Mouse (Mus musculus) forebrain, embryonic 13.5 days (tissue): ENCODE results near the gene Ghr. TPM values are rescaled to one million over a fixed set of nuclear protein-coding genes. Genes with fewer than 3 reads are reported as not detected.

Experiments
- ATAC-seq: fragments of 200-750 bp; cut with Nextera tagmentation; 2 replicates; pipeline ENCODE4 v1.8.0; 2017
- H3K27ac ChIP-seq: fragments of 300-500 bp; sonication (generic); 2 replicates; pipeline ENCODE4 v1.5.1; 2015; ENCODE audit warnings: inconsistent platforms, mild to moderate bottlenecking, moderate library complexity
- H3K27me3 ChIP-seq: fragments of 300-500 bp; sonication (generic); 2 replicates; pipeline ENCODE4 v1.6.1; 2015; ENCODE audit warnings: mild to moderate bottlenecking, inconsistent platforms
- H3K36me3 ChIP-seq: fragments of 300-500 bp; sonication (generic); 2 replicates; pipeline ENCODE4 v1.6.1; 2015; ENCODE audit warnings: mild to moderate bottlenecking, inconsistent platforms; ENCODE audit not compliant: poor library complexity, severe bottlenecking
- H3K4me1 ChIP-seq: fragments of 300-500 bp; sonication (generic); 2 replicates; pipeline ENCODE4 v1.6.1; 2015; ENCODE audit warnings: inconsistent platforms
- H3K4me2 ChIP-seq: fragments of 300-500 bp; sonication (generic); 2 replicates; pipeline ENCODE4 v1.6.1; 2015; ENCODE audit warnings: inconsistent platforms, mild to moderate bottlenecking, moderate library complexity
- H3K4me3 ChIP-seq: fragments of 300-500 bp; sonication (generic); 2 replicates; pipeline ENCODE4 v1.5.1; 2015; ENCODE audit warnings: mild to moderate bottlenecking, inconsistent platforms
- H3K9ac ChIP-seq: fragments of 300-500 bp; sonication (generic); 2 replicates; pipeline ENCODE4 v1.6.1; 2015; ENCODE audit warnings: mild to moderate bottlenecking, inconsistent platforms
- H3K9me3 ChIP-seq: fragments of 300-500 bp; sonication (generic); replicated peaks from 2 replicates; pipeline ENCODE4 v1.6.1; 2016; ENCODE audit warnings: inconsistent platforms
- whole genome bisulfite sequencing: fragments of 180-500 bp; shearing (Covaris S2); methylation state at CpG from one replicate; pipeline ENCODE4 v1.1.7; 2015; 5-methylcytosine and 5-hydroxymethylcytosine counted together
- polyA plus RNA-seq: library from polyadenylated mRNA; unstranded; fragments of >200 nt; fragmentation: Nextera tagmentation; extraction: Ambion mirVana; gene quantifications from 2 replicates; pipeline ENCODE4 v1.2.1, GENCODE M21; 2015

Gene Ghr
- polyA plus RNA-seq, 1 experiment from 2014 or later: 4.1 TPM

GRCm38 (mm10) chr15:3341806-3342582 is 241.3 kb downstream of the Ghr start:
- Histone ChIP-seq H3K27me3 (no peaks in the 10 kb centered on the region), H3K36me3 (no peaks in the 10 kb centered on the region), H3K4me1 (no peaks in the 10 kb centered on the region), H3K9ac (no peak overlapping the region), H3K27ac (no peak overlapping the region), H3K9me3 (peaks cover 4% of the 10 kb centered on the region; the same call in 1 of the 2 replicates), H3K4me3 (no peak overlapping the region), H3K4me2 (no peak overlapping the region)
- ATAC-seq: no peak
- 89% methylated on average over 4 of the region's 4 CpGs for WGBS

DNA sequence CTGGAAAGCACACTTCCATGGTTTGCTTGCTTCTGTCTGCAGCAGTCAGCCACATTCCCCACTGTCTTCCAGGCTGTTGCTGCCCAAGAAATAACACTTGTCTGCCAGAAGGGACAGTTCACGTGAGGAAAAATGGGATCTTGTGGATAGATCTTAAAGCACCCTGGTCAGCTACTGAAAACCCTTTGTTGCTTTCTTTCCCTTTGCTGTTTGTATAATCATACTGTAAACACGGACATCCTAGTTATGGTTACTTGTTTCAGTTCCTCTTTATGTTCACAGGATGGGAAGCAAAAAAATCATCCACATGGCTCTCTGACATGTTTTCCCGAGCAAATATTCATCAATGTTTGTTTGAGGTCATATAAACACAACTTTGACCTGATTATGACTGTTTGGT is 243.4 kb downstream of the Ghr start:
- H3K4me3 ChIP-seq: no peak overlapping the region
- no peaks in the 10 kb centered on the region for H3K4me1 ChIP-seq
- no peaks in the 10 kb centered on the region for H3K36me3 ChIP-seq
- H3K27me3 ChIP-seq: no peaks in the 10 kb centered on the region
- WGBS: 87% methylated on average over 3 of the region's 3 CpGs
- no peak overlapping the region for H3K4me2 ChIP-seq
- H3K9ac ChIP-seq: no peak overlapping the region
- H3K9me3 ChIP-seq: peaks cover 5% of the 10 kb centered on the region; the same call in 1 of the 2 replicates
- no peak for ATAC-seq
- H3K27ac ChIP-seq: no peak overlapping the region

GRCm38 (mm10) chr15:3332517-3332916 is 250.8 kb downstream of the Ghr start:
- no peaks in the 10 kb centered on the region for H3K4me1 ChIP-seq
- no peaks in the 10 kb centered on the region for H3K36me3 ChIP-seq
- H3K9me3 ChIP-seq: peaks cover 5% of the 10 kb centered on the region; the same call in 1 of the 2 replicates
- H3K27me3 ChIP-seq: no peaks in the 10 kb centered on the region
- H3K4me2 ChIP-seq: no peak overlapping the region
- ATAC-seq: no peak
- WGBS: 92% methylated on average over 4 of the region's 4 CpGs
- no peak overlapping the region for H3K27ac ChIP-seq
- H3K9ac ChIP-seq: no peak overlapping the region
- no peak overlapping the region for H3K4me3 ChIP-seq

DNA sequence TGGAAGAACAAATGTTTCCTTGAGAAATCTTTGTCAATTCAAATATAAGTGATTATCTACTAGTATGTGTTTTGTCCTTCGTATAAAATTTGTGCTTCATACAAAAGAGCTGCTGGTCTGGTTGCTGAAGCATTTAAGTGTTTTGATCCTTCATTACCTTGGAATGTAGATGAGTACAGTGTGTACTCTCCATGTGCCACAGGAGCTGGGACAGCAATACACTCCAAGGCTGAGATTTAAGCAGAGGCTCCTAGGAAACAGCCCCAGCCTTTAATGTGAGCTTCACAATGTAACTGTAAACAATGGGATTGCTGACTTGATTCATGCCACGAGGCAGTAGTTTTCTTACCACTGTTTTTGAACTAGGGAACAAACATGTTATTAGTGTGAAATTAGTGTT is 251.5 kb downstream of the Ghr start:
- no peak overlapping the region for H3K4me3 ChIP-seq
- H3K27ac ChIP-seq: no peak overlapping the region
- no peaks in the 10 kb centered on the region for H3K9me3 ChIP-seq
- no peaks in the 10 kb centered on the region for H3K27me3 ChIP-seq
- H3K4me2 ChIP-seq: no peak overlapping the region
- WGBS: 67% methylated on average over 2 of the region's 2 CpGs
- no peaks in the 10 kb centered on the region for H3K36me3 ChIP-seq
- no peak for ATAC-seq
- H3K9ac ChIP-seq: no peak overlapping the region
- no peaks in the 10 kb centered on the region for H3K4me1 ChIP-seq

- WGBS: 57% methylated on average over 1 of the region's 1 CpGs
- Histone ChIP-seq H3K27me3 (no peaks in the 10 kb centered on the region), H3K4me2 (no peak overlapping the region), H3K4me1 (no peaks in the 10 kb centered on the region), H3K9me3 (no peaks in the 10 kb centered on the region), H3K27ac (no peak overlapping the region), H3K36me3 (no peaks in the 10 kb centered on the region), H3K4me3 (no peak overlapping the region), H3K9ac (no peak overlapping the region)
- no peak for ATAC-seq
Observed at GRCm38 (mm10) chr15:3330291-3330690, 253.0 kb downstream of the Ghr start.

DNA sequence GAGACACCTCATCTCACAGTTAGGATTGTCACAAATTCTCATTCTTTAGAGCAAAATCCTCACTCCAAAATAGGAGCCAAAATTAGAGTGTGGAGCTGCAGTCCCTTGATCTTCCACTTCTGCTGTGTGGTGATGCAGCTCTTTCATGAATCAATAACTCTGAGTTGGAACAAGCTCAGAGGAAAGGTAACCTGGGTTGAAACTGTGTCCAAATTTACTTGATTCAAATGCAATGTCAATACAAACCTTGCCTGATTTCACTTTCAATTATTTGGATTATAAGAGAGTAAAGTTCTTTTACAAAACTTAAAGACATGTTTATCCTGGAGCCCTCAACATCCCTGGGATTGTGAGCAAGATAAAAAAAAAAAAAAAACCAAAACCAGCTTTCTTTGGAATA is 260.3 kb downstream of the Ghr start:
- Histone ChIP-seq H3K9me3 (no peaks in the 10 kb centered on the region), H3K4me2 (no peak overlapping the region), H3K9ac (no peak overlapping the region), H3K27ac (no peak overlapping the region), H3K36me3 (no peaks in the 10 kb centered on the region), H3K27me3 (no peaks in the 10 kb centered on the region), H3K4me1 (no peaks in the 10 kb centered on the region), H3K4me3 (no peak overlapping the region)
- no peak for ATAC-seq

- no peaks in the 10 kb centered on the region for H3K9me3 ChIP-seq
- no peaks in the 10 kb centered on the region for H3K27me3 ChIP-seq
- H3K36me3 ChIP-seq: no peaks in the 10 kb centered on the region
- H3K9ac ChIP-seq: no peak overlapping the region
- no peak for ATAC-seq
- no peak overlapping the region for H3K27ac ChIP-seq
- no peak overlapping the region for H3K4me2 ChIP-seq
- H3K4me1 ChIP-seq: no peaks in the 10 kb centered on the region
- WGBS: 85% methylated on average over 9 of the region's 9 CpGs
- H3K4me3 ChIP-seq: no peak overlapping the region
Observed at GRCm38 (mm10) chr15:3319929-3320328, 263.4 kb downstream of the Ghr start.

GRCm38 (mm10) chr15:3316617-3317016 is 266.7 kb downstream of the Ghr start:
- no peaks in the 10 kb centered on the region for H3K27me3 ChIP-seq
- no peaks in the 10 kb centered on the region for H3K9me3 ChIP-seq
- H3K4me1 ChIP-seq: no peaks in the 10 kb centered on the region
- WGBS: 78% methylated on average over 2 of the region's 2 CpGs
- no peak overlapping the region for H3K9ac ChIP-seq
- H3K27ac ChIP-seq: no peak overlapping the region
- no peak for ATAC-seq
- H3K36me3 ChIP-seq: no peaks in the 10 kb centered on the region
- no peak overlapping the region for H3K4me2 ChIP-seq
- no peak overlapping the region for H3K4me3 ChIP-seq

DNA sequence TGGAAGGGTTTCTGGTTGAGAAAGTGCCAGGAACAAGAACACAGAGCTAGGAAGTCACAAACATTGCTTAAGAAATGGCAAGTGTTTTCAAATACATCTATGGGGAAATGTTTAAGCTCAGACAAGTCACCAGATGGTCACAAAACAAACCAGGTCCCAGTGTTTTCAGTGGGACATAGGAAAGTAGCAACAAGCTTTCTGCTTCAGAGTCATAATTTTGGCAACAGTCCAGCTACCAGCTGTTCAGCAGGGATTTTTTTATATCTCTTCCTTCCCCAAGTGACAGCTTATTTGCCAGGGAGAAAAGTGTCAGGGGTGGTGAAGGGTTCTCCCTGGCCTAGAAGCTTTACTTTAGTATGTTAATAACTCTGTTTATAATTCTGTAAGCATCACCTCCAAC is 270.4 kb downstream of the Ghr start:
- Histone ChIP-seq H3K4me1 (no peaks in the 10 kb centered on the region), H3K36me3 (no peaks in the 10 kb centered on the region), H3K27ac (no peak overlapping the region), H3K4me3 (no peak overlapping the region), H3K4me2 (no peak overlapping the region), H3K9ac (no peak overlapping the region), H3K9me3 (no peaks in the 10 kb centered on the region), H3K27me3 (no peaks in the 10 kb centered on the region)
- no peak for ATAC-seq

GRCm38 (mm10) chr15:3309856-3310255 is 273.4 kb downstream of the Ghr start:
- H3K4me1 ChIP-seq: no peaks in the 10 kb centered on the region
- no peak overlapping the region for H3K9ac ChIP-seq
- no peak overlapping the region for H3K27ac ChIP-seq
- 94% methylated on average over 3 of the region's 3 CpGs for WGBS
- no peak overlapping the region for H3K4me2 ChIP-seq
- H3K27me3 ChIP-seq: no peaks in the 10 kb centered on the region
- ATAC-seq: no peak
- no peak overlapping the region for H3K4me3 ChIP-seq
- no peaks in the 10 kb centered on the region for H3K9me3 ChIP-seq
- no peaks in the 10 kb centered on the region for H3K36me3 ChIP-seq

DNA sequence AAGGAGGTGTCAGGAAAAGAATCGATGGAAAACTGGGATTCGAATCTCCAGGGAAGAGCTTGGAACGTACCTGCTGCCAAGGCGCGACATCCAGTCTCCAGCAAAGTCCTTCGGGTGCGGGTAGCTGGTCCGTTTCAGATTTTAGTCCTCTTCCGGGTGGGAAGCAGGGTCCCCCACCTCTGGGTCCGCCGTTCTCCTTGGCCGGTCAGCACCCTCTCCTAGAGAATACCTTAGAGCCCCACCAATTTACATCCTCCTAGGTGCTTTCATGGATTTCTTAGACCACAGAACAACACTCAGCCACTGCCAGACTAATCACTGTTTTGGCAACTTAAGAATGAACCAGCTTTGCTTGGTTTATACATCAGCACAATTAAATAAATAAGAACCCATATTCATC is 279.9 kb downstream of the Ghr start, which contains the start of gene Ccdc152:
TSS of gene Ccdc152 (minus strand) at position 101 of the 400 bp plus-strand sequence.
- no peaks in the 10 kb centered on the region for H3K27me3 ChIP-seq
- WGBS: 93% methylated on average over 12 of the region's 12 CpGs
- ATAC-seq: no peak

DNA sequence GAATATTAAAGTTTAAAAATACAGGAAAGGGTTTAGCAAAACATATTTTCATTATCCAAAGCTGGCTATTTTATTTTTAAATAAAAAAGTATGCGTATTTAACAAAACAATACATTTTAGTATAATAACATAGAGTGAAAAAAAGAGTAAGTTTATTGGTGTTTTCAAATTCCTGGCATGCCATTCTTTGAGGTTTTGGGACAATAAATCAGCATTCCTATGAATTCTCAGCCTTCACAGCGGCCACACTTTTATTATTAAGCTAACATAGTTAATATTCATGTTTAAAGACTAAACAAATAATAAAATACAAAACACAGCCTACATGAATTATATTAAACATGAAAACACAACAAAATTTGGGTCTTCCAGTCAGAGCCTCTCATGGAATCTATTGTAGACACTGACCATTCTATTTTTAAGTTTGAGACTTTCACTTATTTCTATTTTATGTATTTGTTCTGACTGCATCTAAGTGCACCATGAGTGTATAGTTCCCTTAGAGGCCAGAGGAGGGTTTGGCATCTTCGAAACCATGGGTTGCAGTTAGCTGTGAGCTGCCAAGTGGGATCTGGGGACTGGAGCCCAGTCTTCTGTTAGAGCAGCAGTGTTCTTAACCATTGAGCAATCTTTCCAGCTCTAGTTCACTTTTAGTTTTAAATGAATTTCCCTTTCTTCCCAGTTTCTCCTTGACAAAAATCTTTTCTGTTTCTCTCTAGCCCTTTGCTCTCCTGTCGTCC is 282.8 kb downstream of the Ghr start:
- no peak overlapping the region for H3K4me2 ChIP-seq
- no peaks in the 10 kb centered on the region for H3K36me3 ChIP-seq
- no peak overlapping the region for H3K4me3 ChIP-seq
- H3K27ac ChIP-seq: no peak overlapping the region
- no peaks in the 10 kb centered on the region for H3K4me1 ChIP-seq
- 78% methylated on average over 4 of the region's 4 CpGs for WGBS
- H3K9me3 ChIP-seq: no peaks in the 10 kb centered on the region
- no peaks in the 10 kb centered on the region for H3K27me3 ChIP-seq
- ATAC-seq: no peak
- H3K9ac ChIP-seq: no peak overlapping the region

More for the DNA sequence above, 279.9 kb downstream of the Ghr start, which contains the start of gene Ccdc152:
- Histone ChIP-seq H3K4me3 (no peak within 1 kb of the TSS), H3K9ac (no peak within 1 kb of the TSS), H3K27ac (no peak within 1 kb of the TSS), H3K9me3 (no peaks in the 10 kb centered on the region), H3K4me1 (no peaks in the 10 kb centered on the region), H3K36me3 (no peaks in the 10 kb centered on the region), H3K4me2 (no peak within 1 kb of the TSS)
